Mouse (Mus musculus): ENCODE measurements around the gene Lmo7. TPM values are rescaled to one million over a fixed set of nuclear protein-coding genes. Genes with fewer than 3 reads are reported as not detected.

Gene Lmo7
- polyA plus RNA-seq, 1 experiment = not detected

DNA sequence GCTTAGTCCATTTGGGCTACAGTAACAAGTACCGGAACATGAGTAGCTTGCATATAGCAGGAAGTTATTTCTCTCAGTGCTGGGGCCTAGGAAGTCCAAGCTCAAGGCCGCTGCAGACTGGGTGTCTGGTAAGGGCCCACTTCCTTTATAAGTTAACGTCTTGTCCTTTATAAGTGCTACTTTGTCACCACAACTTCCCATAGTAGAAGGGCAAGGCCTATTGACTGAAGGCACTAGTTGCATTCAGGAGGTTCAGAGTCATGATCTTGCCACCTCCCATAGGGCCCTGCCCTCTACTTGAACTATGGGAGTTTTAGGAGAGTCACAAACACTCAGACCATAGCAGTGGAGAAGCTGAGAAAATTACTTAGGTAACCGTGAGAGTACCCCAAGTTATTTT, 74.4 kb downstream of the Lmo7 start:
- no peak for TF ChIP-seq GATA1 (IDR thresholded peaks at IDR 0.05; ENCODE audit: low read length)

DNA sequence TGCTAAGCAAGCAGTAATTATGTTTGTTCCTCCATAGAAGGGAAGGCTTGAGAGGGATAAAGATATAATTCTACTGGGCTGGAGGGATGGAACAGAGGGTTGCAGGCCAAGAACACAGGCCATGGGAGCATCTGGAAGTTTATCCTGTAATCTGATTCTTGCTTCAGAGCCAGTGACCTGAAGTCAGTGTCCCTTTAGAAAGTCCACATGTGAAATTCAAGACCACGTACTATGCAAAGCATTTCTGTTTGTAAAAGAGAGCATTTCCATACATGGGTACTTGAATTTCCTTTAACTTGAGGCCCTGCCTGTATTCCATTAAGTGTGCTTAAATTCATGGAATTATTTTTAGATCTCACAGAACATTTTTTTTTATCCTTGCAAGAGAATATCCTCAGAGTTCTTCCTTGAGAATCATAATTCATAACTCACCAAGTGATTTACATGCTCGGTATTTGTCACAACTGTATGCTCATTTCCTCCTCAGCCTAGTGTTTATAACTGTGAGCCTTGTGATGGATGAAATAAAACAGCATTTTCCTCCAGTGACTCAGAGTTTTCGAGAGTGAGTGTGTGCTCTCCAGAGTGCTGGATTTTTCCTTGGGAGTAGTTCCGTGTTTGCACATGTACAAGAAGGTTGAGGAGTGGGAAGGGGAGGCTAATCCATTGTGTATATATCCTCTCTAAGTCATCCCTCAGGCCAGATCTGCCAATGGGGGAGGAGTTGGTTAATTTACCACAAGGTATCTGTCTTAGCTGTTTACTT, 75.0 kb downstream of the Lmo7 start:
- TF ChIP-seq GATA1 (IDR thresholded peaks at IDR 0.05; ENCODE audit: low read length) = no peak

DNA sequence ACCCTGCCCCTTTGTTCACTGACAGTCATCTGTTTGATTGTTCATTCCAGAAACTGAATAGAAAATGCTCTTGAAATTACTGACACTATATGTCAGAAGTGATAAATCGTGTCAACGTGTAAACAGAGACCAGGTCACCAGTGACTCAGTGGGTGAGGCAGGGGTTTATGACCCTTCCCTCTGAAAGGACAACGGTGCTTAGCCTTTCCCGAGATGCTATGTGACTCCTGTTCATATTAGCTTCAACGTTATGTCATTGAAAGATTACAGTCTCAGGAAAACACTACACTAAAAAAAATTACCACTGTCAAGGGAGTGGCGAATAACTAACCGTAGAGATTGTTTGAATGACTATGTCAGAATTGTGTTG, 75.6 kb downstream of the Lmo7 start:
- no peak for TF ChIP-seq GATA1 (IDR thresholded peaks at IDR 0.05; ENCODE audit: low read length)

- TF ChIP-seq GATA1 (IDR thresholded peaks at IDR 0.05; ENCODE audit: low read length) = no peak
These were observed 76.3 kb downstream of the Lmo7 start for GRCm38 (mm10) chr14:101806058-101806457.

DNA sequence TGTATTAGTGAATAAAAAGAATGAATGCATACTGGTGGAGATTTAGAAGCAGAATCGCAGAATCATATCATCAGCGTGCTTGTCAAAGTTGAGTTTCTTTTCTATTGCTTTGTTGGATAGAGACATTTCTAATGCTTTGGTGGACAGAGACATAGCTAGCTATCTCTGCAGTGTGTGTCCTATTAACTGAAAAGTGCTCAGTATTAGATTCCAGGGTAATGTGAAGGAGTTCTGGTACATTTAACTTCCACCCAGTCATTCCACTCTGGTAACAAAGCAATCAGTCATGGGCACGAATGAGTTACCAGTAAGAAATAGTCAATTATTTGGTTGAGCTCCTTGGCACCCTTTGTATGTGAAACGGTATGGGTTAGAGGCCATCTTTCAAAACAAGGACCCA, 76.8 kb downstream of the Lmo7 start:
- no peak for TF ChIP-seq GATA1 (IDR thresholded peaks at IDR 0.05; ENCODE audit: low read length)

DNA sequence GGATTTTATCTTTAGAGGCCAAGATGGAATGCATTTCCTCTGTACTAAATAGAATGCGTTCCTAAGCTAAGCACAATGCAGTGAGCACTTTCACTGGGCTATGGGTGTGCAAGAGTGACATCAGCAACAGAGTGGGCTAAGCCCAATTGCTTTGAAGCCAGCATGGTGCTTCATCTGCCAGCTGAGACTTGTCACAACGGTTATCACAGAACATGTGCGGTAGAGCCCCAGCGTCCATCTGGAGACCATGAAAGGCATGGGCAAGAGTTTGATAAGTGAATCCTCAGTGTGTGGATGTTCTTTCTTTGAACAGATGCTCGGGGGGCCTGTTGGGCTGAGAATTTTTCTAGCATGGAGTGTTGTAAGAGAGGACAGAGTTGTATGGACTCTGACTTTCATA, 86.7 kb downstream of the Lmo7 start:
- no peak for TF ChIP-seq GATA1 (IDR thresholded peaks at IDR 0.05; ENCODE audit: low read length)

- no peak for TF ChIP-seq GATA1 (IDR thresholded peaks at IDR 0.05; ENCODE audit: low read length)
These were observed 92.6 kb downstream of the Lmo7 start for GRCm38 (mm10) chr14:101822390-101822789.

GRCm38 (mm10) chr14:101822871-101823270, 93.1 kb downstream of the Lmo7 start:
- TF ChIP-seq GATA1 (IDR thresholded peaks at IDR 0.05; ENCODE audit: low read length) = no peak

DNA sequence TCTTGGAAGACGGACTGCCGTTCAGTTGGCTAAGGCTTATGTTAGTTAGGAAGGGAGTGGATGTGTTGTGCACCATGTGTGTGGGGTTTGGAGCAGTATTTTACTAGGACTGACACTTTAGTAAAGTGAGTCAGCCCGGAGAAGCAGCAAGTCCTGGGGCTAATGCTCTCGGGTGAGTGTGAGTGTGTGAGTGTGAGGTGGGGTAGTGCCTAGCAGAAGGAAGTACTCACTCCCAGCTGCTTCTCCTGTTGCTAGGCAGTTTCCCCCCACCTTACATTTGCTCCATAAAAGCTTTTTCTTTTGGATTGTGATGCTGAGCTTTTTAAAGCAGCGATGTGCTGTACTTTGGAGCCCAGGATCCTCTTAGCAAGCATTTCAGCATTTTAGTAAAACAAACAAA, 99.9 kb downstream of the Lmo7 start:
- TF ChIP-seq GATA1 (IDR thresholded peaks at IDR 0.05; ENCODE audit: low read length) = no peak

DNA sequence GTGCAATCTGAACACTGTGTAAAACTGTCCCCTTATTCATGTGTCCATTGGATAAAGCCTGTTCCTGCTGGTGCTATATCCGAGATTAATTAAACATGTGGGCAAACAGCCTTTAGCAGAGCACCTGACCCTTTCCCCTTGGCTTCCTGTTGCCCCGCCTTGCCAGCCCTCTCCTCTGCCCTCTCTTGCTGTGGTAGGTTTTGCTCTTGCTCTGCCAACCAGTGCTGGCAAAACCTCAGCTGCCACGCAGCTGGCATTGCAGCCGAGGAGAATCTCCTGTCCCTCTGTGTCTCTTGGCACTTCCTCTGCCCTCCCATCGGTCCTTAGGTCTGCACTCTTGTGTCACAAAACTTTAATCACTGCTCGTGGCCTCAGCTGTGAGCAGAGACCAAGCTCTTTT, 100.4 kb downstream of the Lmo7 start:
- TF ChIP-seq GATA1 (IDR thresholded peaks at IDR 0.05; ENCODE audit: low read length) = no peak

DNA sequence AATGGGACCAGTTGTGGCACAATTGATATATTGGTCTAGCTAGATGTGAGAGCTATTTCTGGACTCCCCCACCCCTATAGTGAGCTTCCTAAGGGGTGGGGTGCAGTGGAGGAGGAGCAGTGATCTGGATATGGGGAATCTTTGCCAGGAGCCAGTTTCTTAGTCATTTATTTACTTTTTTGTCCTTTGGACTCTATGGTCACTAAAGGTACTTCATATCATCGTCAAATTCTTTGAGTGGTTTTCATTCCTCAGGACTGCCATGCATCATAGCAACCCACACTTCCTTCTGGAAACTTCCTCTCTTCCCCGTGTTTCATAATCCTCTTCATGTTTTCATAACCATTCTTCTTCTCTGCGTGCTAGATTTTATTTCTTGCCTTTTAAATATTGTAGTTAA, 104.4 kb downstream of the Lmo7 start:
- TF ChIP-seq GATA1 (IDR thresholded peaks at IDR 0.05; ENCODE audit: low read length) = no peak

DNA sequence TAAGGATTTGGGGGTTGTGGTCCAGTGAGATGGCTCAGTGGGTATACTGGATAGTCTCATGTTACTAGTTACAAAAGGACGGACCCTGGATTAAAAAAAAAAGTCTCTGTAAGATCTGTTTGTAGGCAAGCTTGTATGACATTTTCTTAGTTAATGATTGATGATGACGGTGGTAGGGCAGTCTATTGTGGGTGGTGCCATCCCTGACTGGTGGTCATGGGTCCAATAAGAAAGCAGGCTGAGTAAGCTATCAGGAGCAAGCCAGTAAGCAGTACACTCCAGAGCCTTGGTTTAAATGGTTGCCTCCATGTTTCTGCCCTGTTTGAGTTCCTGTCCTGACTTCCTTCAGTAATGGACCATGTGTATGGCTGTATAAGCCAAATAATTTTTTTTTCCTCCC, 106.6 kb downstream of the Lmo7 start:
- TF ChIP-seq GATA1 (IDR thresholded peaks at IDR 0.05; ENCODE audit: low read length) = no peak

GRCm38 (mm10) chr14:101837176-101837575, 107.4 kb downstream of the Lmo7 start:
- no peak for TF ChIP-seq GATA1 (IDR thresholded peaks at IDR 0.05; ENCODE audit: low read length)

- no peak for TF ChIP-seq GATA1 (IDR thresholded peaks at IDR 0.05; ENCODE audit: low read length)
These were observed 108.6 kb downstream of the Lmo7 start for GRCm38 (mm10) chr14:101838231-101838839.

DNA sequence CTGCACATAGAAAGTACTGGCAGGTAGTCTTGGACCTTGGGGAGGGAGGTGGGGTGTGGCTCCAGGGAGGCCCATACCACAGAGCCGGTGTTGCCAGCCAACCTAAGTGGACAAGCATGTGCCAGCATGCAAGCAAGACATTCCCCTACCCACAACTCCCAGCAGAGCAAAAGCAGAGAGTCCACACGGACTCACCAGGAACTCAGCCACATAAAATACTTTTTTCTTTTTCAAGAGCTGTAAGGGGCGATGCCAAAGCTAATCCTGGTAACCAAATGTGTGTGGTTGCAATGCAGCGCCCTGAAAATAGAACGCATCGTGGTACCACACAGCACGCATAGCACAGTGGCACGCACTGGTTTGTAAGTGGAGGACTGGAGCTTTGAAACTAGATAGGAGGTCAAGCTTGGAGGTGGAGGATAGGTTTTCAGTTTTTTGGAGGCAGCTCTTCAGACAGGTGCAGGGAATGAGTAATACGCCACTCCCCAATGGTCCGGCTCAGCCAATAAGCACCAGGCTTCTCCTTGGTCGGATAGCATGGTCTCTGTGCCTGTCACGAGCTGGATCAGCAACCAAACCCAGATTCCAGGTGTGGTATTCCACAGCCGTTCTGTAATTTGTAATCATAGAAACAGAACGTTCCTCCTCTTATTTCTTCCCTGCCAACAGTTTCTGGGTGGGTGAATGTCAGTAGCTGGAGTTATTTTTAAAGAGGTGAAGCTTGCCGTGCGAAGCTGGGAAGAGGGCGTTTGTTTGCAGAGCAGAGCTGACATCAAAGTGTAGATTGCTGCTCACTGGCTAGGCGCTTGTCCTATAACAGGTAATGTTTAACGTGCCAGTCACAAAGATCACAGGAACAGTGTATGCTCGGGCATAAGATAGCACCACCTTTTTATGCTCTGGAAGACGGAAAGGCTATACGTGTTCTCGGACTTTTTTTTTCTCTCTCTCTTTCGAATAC, 110.3 kb downstream of the Lmo7 start:
- TF ChIP-seq GATA1 (IDR thresholded peaks at IDR 0.05; ENCODE audit: low read length) = no peak

DNA sequence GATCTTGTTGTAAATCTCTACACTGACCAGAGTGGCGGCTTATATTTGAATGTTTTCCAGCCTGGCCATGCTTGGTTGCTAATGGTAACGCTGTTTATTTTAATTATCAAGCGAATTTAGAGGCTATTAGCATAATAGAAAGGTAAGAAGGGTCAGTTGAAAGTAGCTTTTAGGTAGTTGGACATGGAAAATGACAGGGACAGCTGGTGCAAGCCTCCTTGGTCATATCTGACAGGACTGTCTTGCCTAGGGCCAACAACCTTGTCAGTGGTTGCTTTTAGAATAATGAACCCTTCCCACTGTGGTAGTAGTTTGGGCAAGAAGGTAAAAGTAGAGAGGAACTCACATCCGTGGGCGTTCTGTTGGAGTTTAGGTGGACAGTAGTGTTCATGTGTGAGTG, 111.5 kb downstream of the Lmo7 start:
- TF ChIP-seq GATA1 (IDR thresholded peaks at IDR 0.05; ENCODE audit: low read length) = no peak
